Mouse (Mus musculus) liver, embryonic 14.5 days (tissue): ENCODE results near the gene Gucy1a1. TPM values are rescaled to one million over a fixed set of nuclear protein-coding genes. Genes with fewer than 3 reads are reported as not detected.

Experiments used
- ATAC-seq: fragments of 200-750 bp; cut with Nextera tagmentation; 2 replicates; pipeline ENCODE4 v1.8.0; 2017; ENCODE audit warnings: moderate number of reproducible peaks, mild to moderate bottlenecking, moderate library complexity; ENCODE audit not compliant: insufficient read depth
- DNase-seq, 3 experiments: peaks; one replicate each; pipeline ENCODE4 v3.0.0-alpha.2; 2012 to 2013; ENCODE audit warnings: low read depth in 3 of 3, low spot score in 3 of 3
- H3K27ac ChIP-seq: fragments of 300-500 bp; sonication (generic); 2 replicates; pipeline ENCODE4 v1.5.1; 2014; ENCODE audit warnings: moderate library complexity, mild to moderate bottlenecking, control low read depth, inconsistent platforms
- H3K27me3 ChIP-seq: fragments of 300-500 bp; sonication (generic); 2 replicates; pipeline ENCODE4 v1.6.1; 2014; ENCODE audit warnings: mild to moderate bottlenecking, low read length, moderate library complexity; ENCODE audit not compliant: control insufficient read depth, insufficient read depth
- H3K36me3 ChIP-seq: fragments of 300-500 bp; sonication (generic); replicated peaks from 2 replicates; pipeline ENCODE4 v1.6.1; 2014; ENCODE audit warnings: low read depth; ENCODE audit not compliant: control insufficient read depth, insufficient read depth
- H3K4me1 ChIP-seq, 2 experiments: fragments of 200-500 bp in 1 of 2; fragments of 300-500 bp in 1 of 2; sonication (generic) in 1 of 2; replicated peaks; 2 replicates each; pipeline ENCODE4 v1.6.1; 2012 to 2014; ENCODE audit warnings: antibody characterized with exemption in 1 of 2, inconsistent platforms in 1 of 2, low read length in 1 of 2; ENCODE audit not compliant: control insufficient read depth in 2 of 2, insufficient read depth in 2 of 2
- H3K4me2 ChIP-seq: fragments of 300-500 bp; sonication (generic); 2 replicates; pipeline ENCODE4 v1.6.1; 2014; ENCODE audit warnings: low read depth, mild to moderate bottlenecking, control low read depth, moderate library complexity
- H3K4me3 ChIP-seq, 2 experiments: fragments of 200-500 bp in 1 of 2; fragments of 300-500 bp in 1 of 2; sonication (generic) in 1 of 2; 2 replicates each; pipeline ENCODE4 v1.5.1; 2012 to 2014; ENCODE audit warnings: low read depth in 2 of 2, low read length in 2 of 2, mild to moderate bottlenecking in 2 of 2, control low read depth in 1 of 2, inconsistent platforms in 1 of 2, moderate library complexity in 1 of 2; ENCODE audit not compliant: insufficient read depth in 1 of 2
- H3K9ac ChIP-seq: fragments of 300-500 bp; sonication (generic); replicated peaks from 2 replicates; pipeline ENCODE4 v1.6.1; 2014; ENCODE audit warnings: mild to moderate bottlenecking, control low read depth, moderate library complexity
- H3K9me3 ChIP-seq: fragments of 300-500 bp; sonication (generic); 2 replicates; pipeline ENCODE4 v1.6.1; 2016; ENCODE audit warnings: low read length, mixed read lengths; ENCODE audit not compliant: control insufficient read depth
- CTCF ChIP-seq: IDR thresholded peaks from 2 replicates; pipeline ENCODE4 v1.5.1; 2016; ENCODE audit warnings: antibody characterized with exemption, low read depth, control low read depth
- EP300 ChIP-seq: IDR thresholded peaks from 2 replicates; pipeline ENCODE4 v1.6.1; 2016; ENCODE audit warnings: antibody characterized with exemption, low read depth
- WGBS: fragments of 180-500 bp; shearing (Covaris S2); extraction: QIAGEN DNeasy Blood & Tissue Kit; methylation state at CpG from one replicate; pipeline ENCODE4 v1.1.7; 2014; ENCODE audit not compliant: insufficient replicate concordance; 5-methylcytosine and 5-hydroxymethylcytosine counted together
- polyA plus RNA-seq, 2 experiments: library from polyadenylated mRNA; depleted of rRNA in 1 of 2; stranded (reverse) in 1 of 2; unstranded in 1 of 2; fragments of >200 nt; fragmentation: Nextera tagmentation in 1 of 2; extraction: Ambion mirVana in 1 of 2; gene quantifications; 2 replicates each; pipeline versions ENCODE4 v1.2.1 to v1.2.3; 2012 to 2014

Gucy1a1 gene
- polyA plus RNA-seq, 2 experiments: 2.6 to 5.1 TPM

- H3K27me3 ChIP-seq: no peaks in the 10 kb centered on the region
- no peak overlapping the region for H3K4me3 ChIP-seq
- WGBS: 61% methylated on average over 7 of the region's 7 CpGs
- no peak for ATAC-seq
- no peaks in the 10 kb centered on the region for H3K4me1 ChIP-seq
- H3K36me3 ChIP-seq: no peaks in the 10 kb centered on the region
- no peak for DNase-seq
- no peak overlapping the region for H3K9ac ChIP-seq
- TF ChIP-seq CTCF (no peak), EP300 (no peak)
- no peak overlapping the region for H3K4me2 ChIP-seq
- no peak overlapping the region for H3K27ac ChIP-seq
- no peaks in the 10 kb centered on the region for H3K9me3 ChIP-seq
Measured at GRCm38 (mm10) chr3:82048681-82049080, 96.9 kb downstream of the Gucy1a1 start.

GRCm38 (mm10) chr3:82048078-82048477, 97.5 kb downstream of the Gucy1a1 start:
- H3K36me3 ChIP-seq: no peaks in the 10 kb centered on the region
- no peak for DNase-seq
- no peaks in the 10 kb centered on the region for H3K4me1 ChIP-seq
- no peak overlapping the region for H3K4me2 ChIP-seq
- H3K9ac ChIP-seq: no peak overlapping the region
- H3K27me3 ChIP-seq: no peaks in the 10 kb centered on the region
- ATAC-seq: no peak
- WGBS: 67% methylated on average over 4 of the region's 4 CpGs
- TF ChIP-seq CTCF (no peak), EP300 (no peak)
- no peak overlapping the region for H3K4me3 ChIP-seq
- no peaks in the 10 kb centered on the region for H3K9me3 ChIP-seq
- H3K27ac ChIP-seq: no peak overlapping the region

GRCm38 (mm10) chr3:82047100-82047753, 98.4 kb downstream of the Gucy1a1 start:
- Histone ChIP-seq H3K27me3 (no peaks in the 10 kb centered on the region), H3K27ac (no peak overlapping the region), H3K4me3 (no peak overlapping the region), H3K36me3 (no peaks in the 10 kb centered on the region), H3K4me1 (no peaks in the 10 kb centered on the region), H3K9ac (no peak overlapping the region), H3K4me2 (no peak overlapping the region), H3K9me3 (no peaks in the 10 kb centered on the region)
- TF ChIP-seq EP300: no peak
- TF ChIP-seq CTCF: peak; percentile 47
- DNase-seq (no peak), ATAC-seq (no peak)
- WGBS: 33% methylated on average over 8 of the region's 8 CpGs

GRCm38 (mm10) chr3:82046087-82046486, 99.5 kb downstream of the Gucy1a1 start:
- Histone ChIP-seq H3K4me3 (no peak overlapping the region), H3K4me1 (no peaks in the 10 kb centered on the region), H3K9ac (no peak overlapping the region), H3K27me3 (no peaks in the 10 kb centered on the region), H3K4me2 (no peak overlapping the region), H3K9me3 (no peaks in the 10 kb centered on the region), H3K27ac (no peak overlapping the region), H3K36me3 (no peaks in the 10 kb centered on the region)
- no peak for TF ChIP-seq EP300
- no peak for TF ChIP-seq CTCF
- DNase-seq (no peak), ATAC-seq (no peak)
- 66% methylated on average over 8 of the region's 8 CpGs for WGBS

GRCm38 (mm10) chr3:82044902-82045301, 100.7 kb downstream of the Gucy1a1 start:
- Histone ChIP-seq H3K9ac (no peak overlapping the region), H3K4me3 (no peak overlapping the region), H3K4me1 (no peaks in the 10 kb centered on the region), H3K27ac (no peak overlapping the region), H3K36me3 (no peaks in the 10 kb centered on the region), H3K9me3 (no peaks in the 10 kb centered on the region), H3K4me2 (no peak overlapping the region), H3K27me3 (no peaks in the 10 kb centered on the region)
- TF ChIP-seq EP300 (no peak), CTCF (no peak)
- no peak for ATAC-seq
- 70% methylated on average over 5 of the region's 5 CpGs for WGBS
- no peak for DNase-seq
